Mouse (Mus musculus) adrenal gland, adult 10 weeks (tissue): ENCODE data around the gene Slc7a9. TPM values are rescaled to one million over a fixed set of nuclear protein-coding genes. Genes with fewer than 3 reads are reported as not detected.

ENCODE experiments used
- polyA plus RNA-seq: library from polyadenylated mRNA; stranded (reverse); fragments of 350-450 nt; fragmentation: Illumina TruSeq; extraction: RNeasy Lipid Tissue Mini Kit (QIAGEN cat#74804); gene quantifications from one replicate; pipeline ENCODE4 v1.2.3, GENCODE M21; 2014; ENCODE audit warnings: low read depth, low replicate concordance

Slc7a9 gene
- not detected for polyA plus RNA-seq

GRCm38 (mm10) chr7:35447996-35448846, at the start of gene Slc7a9:
TSS of gene Slc7a9 (plus strand) at chr7:35448796.

Other genes starting within 250 kb of the Slc7a9 start
- gene Lrp3, start 233.3 kb upstream of the Slc7a9 start, polyA plus RNA-seq = 0.99 TPM
- 12.3 TPM for gene Gpatch1, start 130.4 kb upstream of the Slc7a9 start, polyA plus RNA-seq
- 2.3 TPM for gene Rhpn2, start 114.6 kb upstream of the Slc7a9 start, polyA plus RNA-seq
- gene Faap24, start 52.0 kb upstream of the Slc7a9 start, polyA plus RNA-seq = 3.7 TPM
- gene Cep89, start 51.8 kb upstream of the Slc7a9 start, polyA plus RNA-seq = 8.6 TPM
- gene Tdrd12, start 88.9 kb downstream of the Slc7a9 start, polyA plus RNA-seq = not detected
- 221 TPM for gene Nudt19, start 107.5 kb downstream of the Slc7a9 start, polyA plus RNA-seq
- gene Rgs9bp, start 136.8 kb downstream of the Slc7a9 start, polyA plus RNA-seq = 0.29 TPM
- 8.7 TPM for gene Ankrd27, start 137.4 kb downstream of the Slc7a9 start, polyA plus RNA-seq
- 263 TPM for gene Pdcd5, start 198.7 kb downstream of the Slc7a9 start, polyA plus RNA-seq